Mouse (Mus musculus): ENCODE results near the gene Rhox3e.
"Not testable (repeated sequence)": the region's sequence is repeated elsewhere in the genome, so short reads cannot be mapped to it uniquely, and the experiment has no call there.

The Rhox3e gene

GRCm38 (mm10) chrX:37541719-37542118, at the start of gene Rhox3e:
Rhox3e (plus strand) TSS chrX:37542019.
- not testable (repeated sequence) for DNase-seq (ENCODE audit: low read depth, low spot score)

- not testable (repeated sequence) for DNase-seq (ENCODE audit: low read depth, low spot score)
Measured at GRCm38 (mm10) chrX:37514059-37514458, 27.8 kb upstream of the Rhox3e start, which contains the start of gene Rhox4d. Rhox4d (plus strand) TSS chrX:37514359.

- DNase-seq (ENCODE audit: low read depth, low spot score), result not testable (repeated sequence)
Measured at GRCm38 (mm10) chrX:37530152-37530551, 11.7 kb upstream of the Rhox3e start, which contains the start of gene Rhox2e. Rhox2e (plus strand) TSS chrX:37530452.

GRCm38 (mm10) chrX:37557112-37557511, 15.3 kb downstream of the Rhox3e start, which contains the start of gene Rhox4e:
Rhox4e (plus strand) TSS chrX:37557412.
- not testable (repeated sequence) for DNase-seq (ENCODE audit: low read depth, low spot score)

- DNase-seq (ENCODE audit: low read depth, low spot score), result not testable (repeated sequence)
Measured at GRCm38 (mm10) chrX:37571105-37571504, 29.3 kb downstream of the Rhox3e start, which contains the start of gene Rhox2f. Rhox2f (plus strand) TSS chrX:37571405.

- DNase-seq (ENCODE audit: low read depth, low spot score), result not testable (repeated sequence)
Measured at GRCm38 (mm10) chrX:37572638-37573037, 30.8 kb downstream of the Rhox3e start.

- not testable (repeated sequence) for DNase-seq (ENCODE audit: low read depth, low spot score)
Measured at GRCm38 (mm10) chrX:37580692-37581091, 38.9 kb downstream of the Rhox3e start, which contains the start of gene Rhox3f. Rhox3f (plus strand) TSS chrX:37580992.

All from embryo, embryonic 11.5 days (tissue).